Mouse (Mus musculus): ENCODE results near the gene Hoxd12. TPM values are rescaled to one million over a fixed set of nuclear protein-coding genes. Genes with fewer than 3 reads are reported as not detected.

The Hoxd12 gene
- total RNA-seq, 2 experiments from 2014 or later: not detected

GRCm38 (mm10) chr2:74726551-74726950 lies 51.7 kb downstream of the Hoxd12 start, which contains the start of gene Gm28230:
Gene Gm28230, plus strand, starts transcription at chr2:74726728.
- DNase-seq: no peak
- intact Hi-C loops (cut with DNase I): no loop called here

- intact Hi-C loops (cut with DNase I): no loop called here
- DNase-seq: no peak
These were observed 52.3 kb downstream of the Hoxd12 start for GRCm38 (mm10) chr2:74726973-74727639.

Small RNA genes within 50 kb of the gene (microRNA-seq; reads per million reads assigned to microRNA genes)
- gene Gm44463 (not detected), gene Mir10b (64.7 reads per million, percentile 47 among the genes with 10 or more reads in this experiment)

Other genes with a start within 250 kb of the Hoxd12 start
- 10 to 100 TPM; 57.6 to 61.4 TPM for gene Lnpk, start 95.6 kb upstream of the Hoxd12 start, total RNA-seq (2021)
- not detected for gene Evx2, start 15.5 kb upstream of the Hoxd12 start, total RNA-seq (2021)
- not detected for gene Hoxd13, start 6.7 kb upstream of the Hoxd12 start, total RNA-seq (2021)
- gene Hoxd11, start 4.5 kb downstream of the Hoxd12 start, total RNA-seq (2021): not detected
- not detected for gene Hoxd10, start 16.9 kb downstream of the Hoxd12 start, total RNA-seq (2021)
- not detected for gene Hoxd9, start 22.7 kb downstream of the Hoxd12 start, total RNA-seq (2021)
- gene Hoxd8, start 29.6 kb downstream of the Hoxd12 start, total RNA-seq (2021): under 1 TPM; 0.22 to 0.76 TPM
- gene Hoxd3, start 36.9 kb downstream of the Hoxd12 start, total RNA-seq (2021): not detected
- not detected for gene Hoxd4, start 36.9 kb downstream of the Hoxd12 start, total RNA-seq (2021)
- not detected for gene Gm28230, start 51.7 kb downstream of the Hoxd12 start, total RNA-seq (2021)
- not detected for gene Hoxd1, start 88.0 kb downstream of the Hoxd12 start, total RNA-seq (2021)
- gene Mtx2, start 150.8 kb downstream of the Hoxd12 start, total RNA-seq (2021): 10 to 100 TPM; 67.5 to 68.4 TPM